Mouse (Mus musculus) small intestine, adult 2 months (tissue): ENCODE data around the gene Fancc. TPM values are rescaled to one million over a fixed set of nuclear protein-coding genes. Genes with fewer than 3 reads are reported as not detected.

Experiments used
- H3K27ac ChIP-seq: fragments of 200-500 bp; 2 replicates; pipeline ENCODE4 v1.5.1; 2012; ENCODE audit warnings: low read depth, low read length, control low read depth, inconsistent platforms; ENCODE audit not compliant: insufficient read depth
- H3K27me3 ChIP-seq: fragments of 200-500 bp; 2 replicates; pipeline ENCODE4 v1.6.1; 2012; ENCODE audit warnings: mild to moderate bottlenecking, moderate library complexity, low read length, inconsistent platforms; ENCODE audit not compliant: control insufficient read depth, insufficient read depth
- H3K36me3 ChIP-seq: fragments of 200-500 bp; 2 replicates; pipeline ENCODE4 v1.6.1; 2012; ENCODE audit warnings: mild to moderate bottlenecking, low read length, control low read depth, inconsistent platforms; ENCODE audit not compliant: control insufficient read depth, insufficient read depth
- H3K4me1 ChIP-seq: fragments of 200-500 bp; 2 replicates; pipeline ENCODE4 v1.6.1; 2012; ENCODE audit warnings: low read length, inconsistent platforms, mixed read lengths; ENCODE audit not compliant: control insufficient read depth, insufficient read depth, insufficient read length
- H3K4me3 ChIP-seq: fragments of 200-500 bp; 2 replicates; pipeline ENCODE4 v1.5.1; 2012; ENCODE audit warnings: low read depth, mild to moderate bottlenecking, control low read depth, inconsistent platforms, low read length, moderate library complexity
- CTCF ChIP-seq: fragments of 200-500 bp; IDR thresholded peaks from 2 replicates; pipeline ENCODE4 v1.5.1; 2012; ENCODE audit warnings: low read depth, mild to moderate bottlenecking, control low read depth, inconsistent platforms, low read length, moderate library complexity, mixed read lengths; ENCODE audit not compliant: insufficient replicate concordance, insufficient read length; ENCODE audit errors: extremely low read depth
- POLR2A ChIP-seq: fragments of 200-500 bp; IDR thresholded peaks from 2 replicates; pipeline ENCODE4 v1.6.1; 2012; ENCODE audit warnings: low read depth, mild to moderate bottlenecking, control low read depth, inconsistent platforms, low read length, moderate library complexity
- WGBS: fragments of 180-500 bp; shearing (Covaris S2); methylation state at CpG from one replicate; pipeline ENCODE4 v1.1.7; 2018; 5-methylcytosine and 5-hydroxymethylcytosine counted together
- polyA plus RNA-seq: library from polyadenylated mRNA; depleted of rRNA; stranded (reverse); fragments of >200 nt; gene quantifications from 2 replicates; pipeline ENCODE4 v1.2.3, GENCODE M21; 2012

Gene Fancc
- polyA plus RNA-seq, 1 experiment, result 3.9 TPM

- H3K27me3 ChIP-seq, result no peaks in the 10 kb centered on the region
- H3K27ac ChIP-seq, result no peak overlapping the region
- H3K4me3 ChIP-seq, result no peak overlapping the region
- WGBS, result 51% methylated on average over 4 of the region's 4 CpGs
- no peaks in the 10 kb centered on the region; the same call in 1 of the 2 replicates for H3K36me3 ChIP-seq
- TF ChIP-seq POLR2A, result no peak
- TF ChIP-seq CTCF, result no peak
- peaks cover 9% of the 10 kb centered on the region for H3K4me1 ChIP-seq
Measured at GRCm38 (mm10) chr13:63314608-63314920, 182.5 kb downstream of the Fancc start.

GRCm38 (mm10) chr13:63313748-63314607, 183.1 kb downstream of the Fancc start:
- no peak overlapping the region for H3K27ac ChIP-seq
- no peak for TF ChIP-seq POLR2A
- TF ChIP-seq CTCF, result no peak
- WGBS, result 53% methylated on average over 12 of the region's 12 CpGs
- peaks cover 9% of the 10 kb centered on the region for H3K4me1 ChIP-seq
- no peaks in the 10 kb centered on the region; the same call in 1 of the 2 replicates for H3K36me3 ChIP-seq
- H3K27me3 ChIP-seq, result no peaks in the 10 kb centered on the region
- H3K4me3 ChIP-seq, result no peak overlapping the region

DNA sequence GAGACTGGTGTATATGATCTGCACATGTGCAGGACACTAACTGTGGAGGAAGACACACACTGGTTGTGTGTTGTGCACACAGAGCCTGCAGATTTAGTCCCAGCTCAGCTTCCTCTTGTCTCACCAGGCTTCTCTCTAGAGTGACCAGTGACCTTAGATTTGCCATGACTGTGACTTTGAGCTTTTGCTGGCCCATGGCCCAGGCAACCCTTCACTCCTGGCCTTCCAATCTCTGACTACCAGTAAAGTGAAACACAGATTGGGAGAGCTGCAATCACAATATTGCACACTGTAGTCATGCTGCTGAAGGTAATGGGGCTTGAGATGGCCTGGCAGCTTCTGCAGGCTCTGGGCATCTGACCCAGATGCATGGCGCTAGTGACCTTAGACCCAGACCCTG, 183.8 kb downstream of the Fancc start:
- H3K36me3 ChIP-seq, result no peaks in the 10 kb centered on the region; the same call in 1 of the 2 replicates
- peaks cover 9% of the 10 kb centered on the region for H3K4me1 ChIP-seq
- no peaks in the 10 kb centered on the region for H3K27me3 ChIP-seq
- WGBS, result 100% methylated on average over 1 of the region's 1 CpGs
- H3K4me3 ChIP-seq, result no peak overlapping the region
- no peak for TF ChIP-seq POLR2A
- no peak for TF ChIP-seq CTCF
- no peak overlapping the region for H3K27ac ChIP-seq

- Histone ChIP-seq H3K36me3 (no peaks in the 10 kb centered on the region), H3K4me3 (no peak overlapping the region), H3K27me3 (no peaks in the 10 kb centered on the region), H3K27ac (no peak overlapping the region), H3K4me1 (peaks cover 9% of the 10 kb centered on the region)
- TF ChIP-seq CTCF (no peak), POLR2A (no peak)
- WGBS, result 37% methylated on average over 2 of the region's 2 CpGs
Measured at GRCm38 (mm10) chr13:63311156-63311555, 185.9 kb downstream of the Fancc start.

GRCm38 (mm10) chr13:63309563-63309962, 187.5 kb downstream of the Fancc start:
- no peaks in the 10 kb centered on the region for H3K27me3 ChIP-seq
- H3K36me3 ChIP-seq, result no peaks in the 10 kb centered on the region
- 72% methylated on average over 3 of the region's 3 CpGs for WGBS
- TF ChIP-seq CTCF (no peak), POLR2A (no peak)
- H3K4me1 ChIP-seq, result peaks cover 16% of the 10 kb centered on the region
- no peak overlapping the region for H3K4me3 ChIP-seq
- H3K27ac ChIP-seq, result no peak overlapping the region

- Histone ChIP-seq H3K4me3 (no peak overlapping the region), H3K36me3 (peaks cover 21% of the 10 kb centered on the region), H3K27ac (no peak overlapping the region), H3K4me1 (peaks cover 13% of the 10 kb centered on the region; the same call in 1 of the 2 replicates), H3K27me3 (no peaks in the 10 kb centered on the region)
- no peak for TF ChIP-seq CTCF
- no peak for TF ChIP-seq POLR2A
- WGBS, result 71% methylated on average over 5 of the region's 5 CpGs
Measured at GRCm38 (mm10) chr13:63306768-63307167, 190.3 kb downstream of the Fancc start.

- 63% methylated on average over 16 of the region's 16 CpGs for WGBS
- TF ChIP-seq POLR2A, result no peak
- no peak for TF ChIP-seq CTCF
- 0 out of 2 replicates have a peak overlapping the region, but pooled peaks have one; percentile 14 for H3K27ac ChIP-seq
Measured at GRCm38 (mm10) chr13:63305160-63306011, 191.7 kb downstream of the Fancc start.

More at GRCm38 (mm10) chr13:63305160-63306011, 191.7 kb downstream of the Fancc start:
- no peaks in the 10 kb centered on the region for H3K27me3 ChIP-seq
- H3K36me3 ChIP-seq, result peaks cover 32% of the 10 kb centered on the region
- H3K4me3 ChIP-seq, result no peak overlapping the region
- H3K4me1 ChIP-seq, result peaks cover 24% of the 10 kb centered on the region
